Mouse (Mus musculus) lung, postnatal 10 days (tissue): ENCODE data around the gene Wdr91.

Experiments
- DNase-seq: peaks from one replicate; pipeline ENCODE4 v3.0.0; 2021

Gene Wdr91

DNA sequence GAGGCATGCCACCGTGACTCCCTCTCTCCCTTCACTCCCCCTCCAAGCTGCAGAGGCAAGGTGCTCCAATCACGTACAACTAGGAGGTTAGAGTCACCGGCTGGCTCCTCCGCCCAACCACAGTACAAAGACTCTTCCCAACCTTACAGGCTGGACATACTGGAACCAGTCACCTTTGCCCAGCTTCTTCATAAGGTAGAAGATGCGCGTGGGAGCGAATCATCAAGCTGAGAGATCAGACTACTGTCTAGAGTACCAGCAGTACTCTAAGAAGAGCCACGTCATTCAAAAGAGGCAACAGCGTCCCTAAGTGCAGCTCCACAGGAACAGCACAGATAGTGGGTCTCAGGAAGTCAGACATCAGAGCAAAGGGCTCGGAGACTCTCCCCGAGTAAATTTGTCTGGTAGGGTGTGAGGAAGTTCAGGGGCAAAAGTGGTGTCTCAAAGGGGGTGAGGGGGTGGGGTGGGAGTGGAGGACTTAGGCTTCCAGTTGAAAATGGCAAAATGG, 49.1 kb downstream of the Wdr91 start:
- no peak for DNase-seq

- no peak for DNase-seq
Measured at GRCm38 (mm10) chr6:34832352-34832751, 78.3 kb downstream of the Wdr91 start.
